Comparison of ENCODE assay signal across 25 mouse cellular contexts in the genomic region with DNA sequence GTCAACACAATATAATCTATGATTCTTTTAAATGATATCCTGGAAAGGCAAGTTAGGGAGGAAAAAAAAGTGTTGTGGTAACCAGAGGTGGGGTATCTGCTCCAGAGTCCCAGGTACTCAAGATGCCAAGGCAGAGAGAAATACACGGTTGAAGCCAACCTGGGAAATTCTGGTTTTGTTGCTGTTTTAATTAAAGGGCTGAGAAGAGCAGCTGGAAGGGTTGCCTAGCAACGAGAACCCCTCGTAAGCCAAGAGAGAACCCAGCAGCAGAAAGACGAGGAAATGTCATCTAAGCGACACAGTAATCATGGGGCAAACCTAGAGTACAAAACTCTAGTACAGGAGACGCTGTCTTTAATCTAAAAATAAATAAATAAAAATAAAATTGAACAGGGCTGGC. TPM values are rescaled to one million over a fixed set of nuclear protein-coding genes. Genes with fewer than 3 reads are reported as not detected.
DNase-seq lines count a peak whose midpoint lies in the region; ATAC-seq lines count a peak whose summit lies in the region.
"Had no signal": no experiment of that assay in that cellular context is flagged by ENCODE, and none has a peak within 500 bp of the region (broad histone marks: within the 10 kb centered on the region; RNA-seq: fewer than 3 reads in every experiment).

No protein-coding gene starts in this region.

- no peak overlapping the region for H3K4me3 ChIP-seq in forebrain, embryonic 14.5 days (ENCODE audit: low read depth, low read length)
- no peak overlapping the region for H3K4me3 ChIP-seq in forebrain, embryonic 10.5 days
- H3K4me3 ChIP-seq: embryonic facial prominence, embryonic 13.5 days; intestine, embryonic 15.5 days; left cerebral cortex, adult 2 months; liver, embryonic 15.5 days; neural tube, embryonic 15.5 days had no signal

- peak; percentile 55 for DNase-seq in forebrain, embryonic 14.5 days (ENCODE audit: low spot score)
- DNase-seq in forebrain, embryonic 10.5 days (ENCODE audit: extremely low spot score, low spot score): no peak
- peak; percentile 30 to 48 for DNase-seq in left cerebral cortex, postnatal 14 days (ENCODE audit: low spot score in 2 of 2)
- DNase-seq in left cerebral cortex, adult 18-20 months (ENCODE audit: low spot score in 2 of 2): no peak
- peak; percentile 26 for DNase-seq in right cerebral cortex, adult 18-20 months
- DNase-seq in right cerebral cortex, postnatal 14 days: no peak
- DNase-seq in telencephalon, adult 2 months (ENCODE audit: low read depth, low spot score): peak; percentile 31
- no peak for DNase-seq in liver
- DNase-seq: adrenal gland, adult 8-10 months; cerebellum, adult 11-12 months; cerebellum, adult 9-11 months; gastrocnemius, postnatal 14 days; heart, postnatal 14 days; kidney, adult 2 months; kidney, postnatal 4 days; lung, embryonic 14.5 days; lung, postnatal 14 days; retina, postnatal 1 day had no signal

- intact Hi-C loops in left cerebral cortex, postnatal 14 days (cut with DNase I): no loop called here

- no peak overlapping the region for H3K27ac ChIP-seq in forebrain, embryonic 14.5 days (ENCODE audit: low read depth, low read length)
- no peak overlapping the region for H3K27ac ChIP-seq in forebrain, embryonic 10.5 days
- H3K27ac ChIP-seq: embryonic facial prominence, embryonic 13.5 days; intestine, embryonic 15.5 days; left cerebral cortex, adult 2 months; liver, embryonic 15.5 days; neural tube, embryonic 15.5 days had no signal

- H3K4me2 ChIP-seq in forebrain, embryonic 14.5 days (ENCODE audit: low read length): no peak overlapping the region
- H3K4me2 ChIP-seq: embryonic facial prominence, embryonic 13.5 days; intestine, embryonic 15.5 days; liver, embryonic 15.5 days; lung, embryonic 14.5 days; neural tube, embryonic 15.5 days had no signal

- no peaks in the 10 kb centered on the region for H3K27me3 ChIP-seq in forebrain, embryonic 14.5 days (replicated peaks; ENCODE audit: control insufficient read depth, insufficient read depth, low read length)
- no peaks in the 10 kb centered on the region for H3K27me3 ChIP-seq in forebrain, embryonic 10.5 days (ENCODE audit: poor library complexity, severe bottlenecking)
- H3K27me3 ChIP-seq: embryonic facial prominence, embryonic 13.5 days; intestine, embryonic 15.5 days; liver, embryonic 15.5 days; neural tube, embryonic 15.5 days had no signal

- peaks cover 95% of the 10 kb centered on the region for H3K36me3 ChIP-seq in forebrain, embryonic 14.5 days (ENCODE audit: control insufficient read depth, insufficient read depth, low read length)
- H3K36me3 ChIP-seq in forebrain, embryonic 10.5 days (replicated peaks): peaks cover 100% of the 10 kb centered on the region

- no peaks in the 10 kb centered on the region for H3K9me3 ChIP-seq in forebrain, embryonic 14.5 days (replicated peaks; ENCODE audit: control insufficient read depth, low read length)
- no peaks in the 10 kb centered on the region for H3K9me3 ChIP-seq in forebrain, embryonic 10.5 days
- H3K9me3 ChIP-seq: embryonic facial prominence, embryonic 13.5 days; G1E; intestine, embryonic 15.5 days; liver, embryonic 15.5 days; neural tube, embryonic 15.5 days had no signal

- H3K9ac ChIP-seq in forebrain, embryonic 14.5 days (ENCODE audit: low read length): no peak overlapping the region
- H3K9ac ChIP-seq: embryonic facial prominence, embryonic 13.5 days; intestine, embryonic 15.5 days; liver, embryonic 15.5 days; lung, embryonic 14.5 days; neural tube, embryonic 15.5 days had no signal

- H3K4me1 ChIP-seq in forebrain, embryonic 14.5 days (ENCODE audit: control insufficient read depth, insufficient read depth, low read length): no peaks in the 10 kb centered on the region
- no peaks in the 10 kb centered on the region for H3K4me1 ChIP-seq in forebrain, embryonic 10.5 days
- H3K4me1 ChIP-seq: intestine, embryonic 15.5 days; liver, embryonic 15.5 days; neural tube, embryonic 15.5 days had no signal

- WGBS in forebrain, embryonic 14.5 days: 44% methylated on average over 6 of the region's 6 CpGs
- WGBS in forebrain, embryonic 10.5 days: 78% methylated on average over 6 of the region's 6 CpGs

- ATAC-seq in forebrain, embryonic 14.5 days: no peak
- ATAC-seq: hindbrain, embryonic 16.5 days; intestine, embryonic 15.5 days had no signal

RNA-seq across cellular contexts. Expression of gene Brwd1, which starts 42.8 kb away (rescaled TPM):
- polyA plus RNA-seq in forebrain, embryonic 14.5 days (2014; fragmentation: Nextera tagmentation; extraction: Ambion mirVana): 270 and 272 TPM in 2 replicates
- polyA plus RNA-seq in forebrain, embryonic 10.5 days (2016; fragmentation: Nextera tagmentation; extraction: Ambion mirVana): 138 and 143 TPM in 2 replicates
- total RNA-seq in left cerebral cortex, postnatal 14 days (2021): 100 to 1,000 TPM; 115 to 123 TPM
- total RNA-seq in left cerebral cortex, adult 18-20 months (2021): 100 to 1,000 TPM; 146 TPM

RNA-seq across cellular contexts. Expression of gene Psmg1, which starts 48.8 kb away (rescaled TPM):
- polyA plus RNA-seq in forebrain, embryonic 14.5 days (2014; fragmentation: Nextera tagmentation; extraction: Ambion mirVana): 63.0 and 64.2 TPM in 2 replicates
- polyA plus RNA-seq in forebrain, embryonic 10.5 days (2016; fragmentation: Nextera tagmentation; extraction: Ambion mirVana): 106 and 116 TPM in 2 replicates
- 10 to 100 TPM; 16.8 to 17.2 TPM for total RNA-seq in left cerebral cortex, postnatal 14 days (2021)
- 10 to 100 TPM; 14.5 to 18.1 TPM for total RNA-seq in left cerebral cortex, adult 18-20 months (2021)

Comparison
In these comparisons a context has a peak if more than half of its experiments do, and no peak if none do; other contexts are left out.
1. DNase-seq: peak in forebrain, embryonic 14.5 days (single experiment), left cerebral cortex, postnatal 14 days (2 of 2), right cerebral cortex, adult 18-20 months (single experiment) and telencephalon, adult 2 months (single experiment); none in forebrain, embryonic 10.5 days (single experiment), left cerebral cortex, adult 18-20 months (0 of 2), right cerebral cortex, postnatal 14 days (single experiment) and liver (single experiment).